Mouse (Mus musculus) left cerebral cortex, postnatal 4 days (tissue): ENCODE measurements at regions not wholly inside any gene's neighbourhood (a gene's known extent, or its start where the extent isn't known, plus 50 kb on each side); places are given as distances from the start of the nearest gene placed in this dataset.

Source experiments
- DNase-seq: peaks from one replicate; pipeline ENCODE4 v3.0.0-alpha.2; 2022
- intact Hi-C: fragments of 180-260 bp; cut with DNase I; formaldehyde crosslinking; loops from one replicate; pipeline ENCODE4 v1.15.1; 2025

DNA sequence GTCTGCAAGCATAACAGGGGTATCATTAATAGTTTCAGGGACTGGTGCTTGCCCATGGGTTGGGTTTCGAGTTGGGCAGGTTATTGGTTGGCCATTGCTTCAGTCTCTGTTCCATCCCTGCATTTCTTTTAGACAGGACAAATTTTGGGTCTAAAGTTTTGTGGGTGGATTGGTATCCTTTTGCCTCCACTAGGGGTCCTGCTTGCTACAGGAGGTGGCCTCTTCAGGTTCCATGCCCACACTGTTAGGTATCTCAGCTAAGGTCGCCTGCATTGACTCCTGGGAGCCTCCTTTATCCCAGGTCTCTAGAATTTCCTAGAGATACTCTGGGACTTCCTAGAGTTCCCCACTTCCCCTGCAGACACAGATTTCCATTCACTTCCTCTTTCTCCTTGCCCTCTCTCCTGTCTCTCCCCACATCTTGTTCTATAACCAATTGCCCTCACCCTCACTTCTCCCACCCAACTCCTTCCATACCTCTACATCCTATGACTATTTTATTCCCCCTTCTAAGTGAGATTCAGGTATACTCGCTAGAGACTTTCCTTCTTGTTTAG lies 278.2 kb downstream of the 1700017N19Rik start:
- DNase-seq: peak; percentile 1
- intact Hi-C loops: no loop called here

DNA sequence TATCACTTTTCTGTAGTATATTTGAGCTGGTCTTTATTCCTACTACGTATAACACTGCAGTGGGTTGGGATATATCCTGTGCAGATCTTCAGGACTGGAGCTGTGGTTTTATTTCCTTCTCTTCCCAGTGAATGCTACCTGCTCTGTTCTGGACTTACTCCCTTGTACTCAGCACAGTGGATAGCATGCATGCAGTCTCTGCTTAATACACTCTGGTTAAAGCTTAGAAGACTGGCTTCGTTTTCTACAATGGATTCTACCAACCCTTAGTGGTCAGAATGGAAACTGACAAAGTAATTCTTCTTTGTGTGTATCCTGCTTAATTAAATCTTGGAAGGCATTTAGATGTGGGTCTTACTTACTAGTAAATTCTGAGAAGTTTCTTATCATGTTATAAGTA lies 292.3 kb downstream of the 1700017N19Rik start:
- DNase-seq: no peak
- intact Hi-C loops: no loop called here

DNA sequence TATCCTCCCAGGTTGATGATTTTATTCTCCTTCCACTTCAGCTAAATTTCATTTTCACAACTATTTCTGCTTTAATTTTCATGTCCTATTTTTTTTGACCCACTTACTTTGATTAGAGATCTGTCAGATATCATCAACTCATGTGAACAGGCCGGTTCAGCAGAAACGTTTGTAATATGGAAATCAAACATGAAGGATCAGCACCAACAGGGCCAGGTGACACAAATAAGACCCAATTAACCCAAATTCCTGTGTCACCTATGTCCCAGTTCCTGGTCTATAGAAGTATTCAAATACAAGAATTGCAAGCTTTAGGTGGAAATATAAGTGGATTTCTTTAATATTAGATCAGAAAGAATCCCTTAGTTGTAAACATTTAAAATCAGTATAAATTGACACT lies 332.7 kb downstream of the 1700017N19Rik start:
- no peak for DNase-seq
- intact Hi-C loops: no loop called here

DNA sequence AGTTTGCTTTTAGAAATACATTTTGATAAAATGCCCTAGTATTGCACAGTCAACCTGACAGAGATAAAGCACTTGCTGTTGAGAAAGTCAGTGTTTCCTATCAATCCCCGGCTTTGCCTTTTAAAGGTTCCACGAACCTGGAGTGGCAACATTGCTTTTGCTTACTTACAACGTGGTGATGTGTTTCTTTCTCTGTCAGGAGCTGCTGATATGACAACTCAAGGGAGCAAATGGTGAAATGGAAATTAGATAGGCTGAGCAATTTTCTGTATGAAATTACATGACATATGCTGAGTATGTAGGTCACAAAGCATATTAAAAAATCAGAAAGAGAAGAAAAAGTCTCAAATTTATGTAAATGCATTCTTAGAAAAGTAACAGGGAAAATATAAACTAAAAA lies 336.8 kb downstream of the 1700017N19Rik start:
- no peak for DNase-seq
- intact Hi-C loops: no loop called here

DNA sequence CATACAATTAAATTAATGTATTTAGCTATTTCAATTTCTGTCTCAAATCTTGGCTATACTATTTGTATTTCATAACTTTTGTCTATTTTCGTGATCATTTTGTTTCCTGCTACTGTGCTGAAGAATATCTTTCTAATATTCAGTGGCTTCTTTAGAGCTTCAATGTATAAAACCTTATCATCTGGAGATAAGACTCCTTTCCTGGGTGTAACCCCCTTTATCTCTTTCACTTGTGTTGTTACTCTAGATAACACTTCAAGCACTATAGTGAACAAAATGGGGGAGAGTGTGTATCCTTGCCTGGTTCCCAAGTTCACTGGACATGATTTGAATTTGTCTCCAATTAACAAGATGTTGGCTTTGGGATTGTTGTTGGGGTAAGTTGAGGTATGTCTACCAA lies 341.5 kb downstream of the 1700017N19Rik start:
- intact Hi-C loops: no loop called here
- DNase-seq: no peak

DNA sequence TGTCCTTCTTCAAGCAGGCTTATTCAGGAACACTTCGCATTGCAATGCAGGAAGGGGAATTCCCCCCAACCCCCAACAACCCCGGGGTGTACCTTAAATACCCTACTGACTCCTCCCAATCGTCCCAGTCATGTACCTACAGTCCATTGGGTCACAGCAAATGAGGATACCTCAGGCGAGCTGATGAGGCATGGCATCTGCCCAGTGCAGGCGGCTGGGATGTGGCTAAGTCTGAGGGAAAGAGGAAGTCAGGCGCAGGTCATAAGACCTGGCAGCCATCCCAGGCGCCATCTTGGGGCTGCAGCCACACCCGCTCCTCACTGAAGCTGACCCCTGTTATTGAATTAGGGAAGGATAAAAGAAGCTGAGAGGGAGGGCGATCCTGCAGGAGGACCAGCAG lies 368.1 kb downstream of the 1700017N19Rik start:
- no peak for DNase-seq
- intact Hi-C loops: no loop called here

DNA sequence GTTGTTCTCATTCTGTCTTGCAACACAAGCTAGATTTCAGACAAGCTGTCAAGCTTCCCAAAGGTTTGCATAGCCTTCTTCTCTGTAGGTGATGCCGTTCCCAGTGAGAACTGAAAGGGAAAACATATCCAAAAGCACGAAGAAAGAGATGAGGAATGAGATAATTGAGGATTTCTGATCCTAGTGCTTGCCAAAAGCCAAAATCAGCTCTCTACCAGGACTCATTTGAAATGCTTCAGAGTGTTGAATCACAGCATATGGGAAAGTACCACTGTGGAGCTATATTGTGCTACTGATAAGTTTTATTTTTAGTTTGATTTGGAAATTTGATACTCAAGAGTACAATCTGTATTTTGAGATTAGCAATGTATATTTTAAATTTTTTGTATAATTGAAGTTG lies 413.2 kb downstream of the 1700017N19Rik start:
- intact Hi-C loops: no loop called here
- no peak for DNase-seq

DNA sequence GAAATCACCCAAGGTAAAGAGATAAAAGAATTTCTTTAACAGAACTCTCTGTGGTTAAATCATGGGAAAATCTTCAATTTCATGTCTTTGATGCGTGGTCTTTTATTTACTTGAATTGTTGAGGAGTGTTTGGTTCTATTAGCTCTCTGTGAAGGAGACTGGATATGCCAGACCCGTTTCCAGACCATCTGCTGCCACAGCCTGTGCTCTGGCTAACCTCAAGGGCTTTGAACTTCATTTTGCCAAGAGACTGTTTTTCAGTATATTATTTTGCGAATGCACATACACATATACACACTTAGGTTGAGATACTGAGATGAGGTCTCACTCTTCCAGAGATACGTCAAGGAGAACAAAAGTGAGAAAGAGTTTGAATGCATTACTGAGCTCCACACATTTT lies 414.4 kb downstream of the 1700017N19Rik start:
- no peak for DNase-seq
- intact Hi-C loops: no loop called here

DNA sequence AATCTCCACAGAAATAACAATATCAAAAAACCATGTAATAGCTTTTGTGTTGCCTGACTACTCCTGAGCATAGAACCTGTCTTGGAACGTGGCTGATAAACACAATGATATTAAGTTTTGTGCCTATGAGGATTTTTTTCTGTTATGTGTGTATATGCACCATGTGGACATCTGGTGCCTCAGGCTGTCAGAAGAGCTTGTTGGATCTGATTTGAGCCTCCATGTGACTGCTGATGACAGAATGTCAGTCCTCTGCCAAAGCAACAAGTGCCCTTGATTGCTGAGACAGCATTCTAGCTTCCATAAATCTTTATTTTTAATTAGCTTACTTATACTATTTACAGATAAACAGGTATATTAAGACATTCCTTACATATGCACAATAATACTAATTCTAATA lies 425.1 kb downstream of the 1700017N19Rik start:
- intact Hi-C loops: no loop called here
- no peak for DNase-seq

DNA sequence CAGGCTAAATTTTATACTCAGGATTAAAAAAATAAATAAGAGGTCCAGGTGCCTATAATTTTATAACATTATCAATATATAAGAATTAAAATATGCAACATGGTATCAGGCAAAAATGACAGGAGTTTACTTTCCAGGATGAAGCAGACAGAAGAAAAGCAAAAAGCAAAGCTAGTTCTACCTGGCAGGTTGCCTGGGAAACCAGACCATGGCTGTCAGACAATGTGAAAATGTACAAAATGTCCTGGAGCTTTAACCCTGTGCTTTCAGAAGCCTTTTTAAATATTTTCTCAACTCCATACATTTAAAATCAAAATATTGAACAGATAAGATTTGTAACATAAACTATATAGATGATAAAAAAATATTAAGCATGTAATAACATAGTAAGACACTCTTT lies 448.3 kb downstream of the 1700017N19Rik start:
- intact Hi-C loops: no loop called here

DNA sequence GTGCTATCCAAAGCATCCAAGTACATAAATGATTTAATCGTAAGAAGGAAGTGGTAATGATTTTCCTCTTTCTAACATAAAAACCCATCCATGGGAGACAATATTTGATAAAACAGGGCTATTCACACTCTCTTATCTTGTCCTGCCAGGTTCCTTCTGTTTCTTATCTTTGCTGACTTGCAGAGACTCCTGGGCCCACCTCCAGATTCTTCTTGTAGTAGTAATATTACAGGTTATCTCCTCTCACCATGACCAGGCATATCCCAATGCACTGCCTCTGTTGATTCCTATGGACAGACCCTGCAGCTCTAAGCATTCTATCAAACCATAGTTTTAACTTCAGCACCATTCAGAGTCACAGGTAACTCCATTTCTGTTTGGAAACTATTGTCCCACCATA lies 448.8 kb downstream of the 1700017N19Rik start:
- no peak for DNase-seq
- intact Hi-C loops: no loop called here

More for the DNA sequence above, 448.3 kb downstream of the 1700017N19Rik start:
- DNase-seq: no peak
